Mouse (Mus musculus): Measurements from ENCODE around the gene Chrng. TPM values are rescaled to one million over a fixed set of nuclear protein-coding genes. Genes with fewer than 3 reads are reported as not detected.

Chrng gene
- polyA plus RNA-seq, 1 experiment, result not detected

DNA sequence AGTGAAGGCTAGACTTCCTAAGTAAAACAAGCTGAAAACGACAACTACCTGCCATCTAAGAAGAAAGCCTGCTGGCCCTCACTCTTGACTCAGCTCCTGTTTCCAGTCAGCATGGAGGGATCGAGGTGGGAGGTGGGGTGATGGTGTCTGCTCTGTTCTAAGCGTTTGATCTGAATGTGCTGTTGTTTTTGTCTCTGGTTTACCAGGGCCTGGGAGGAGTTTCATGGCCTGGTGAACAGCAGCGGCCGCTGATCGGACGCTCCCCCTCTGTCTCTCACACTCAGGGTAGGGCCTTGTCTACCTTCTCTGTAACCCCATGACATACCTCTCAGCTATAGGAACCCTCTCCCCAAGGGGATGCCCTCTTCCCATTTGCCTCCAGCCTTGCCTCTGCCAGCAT, 27.7 kb downstream of the Chrng start:
- TF ChIP-seq CTCF (IDR thresholded peaks at IDR 0.05; ENCODE audit: control insufficient read depth, insufficient read depth, insufficient replicate concordance, low read depth, low read length), result no peak
- TF ChIP-seq POLR2A (IDR thresholded peaks at IDR 0.05; ENCODE audit: control insufficient read depth, low read depth, low read length), result no peak
- peaks cover 2% of the 10 kb centered on the region for H3K36me3 ChIP-seq (ENCODE audit: control insufficient read depth, insufficient read depth, low read length)
- H3K27ac ChIP-seq (ENCODE audit: control insufficient read depth, insufficient read depth, low read depth, low read length), result no peak overlapping the region
- H3K4me3 ChIP-seq (ENCODE audit: control insufficient read depth, low read depth, low read length), result no peak overlapping the region
- no peaks in the 10 kb centered on the region for H3K27me3 ChIP-seq (ENCODE audit: control insufficient read depth, insufficient read depth, low read length)
- H3K4me1 ChIP-seq (ENCODE audit: control insufficient read depth, insufficient read depth, low read length), result no peaks in the 10 kb centered on the region

DNA sequence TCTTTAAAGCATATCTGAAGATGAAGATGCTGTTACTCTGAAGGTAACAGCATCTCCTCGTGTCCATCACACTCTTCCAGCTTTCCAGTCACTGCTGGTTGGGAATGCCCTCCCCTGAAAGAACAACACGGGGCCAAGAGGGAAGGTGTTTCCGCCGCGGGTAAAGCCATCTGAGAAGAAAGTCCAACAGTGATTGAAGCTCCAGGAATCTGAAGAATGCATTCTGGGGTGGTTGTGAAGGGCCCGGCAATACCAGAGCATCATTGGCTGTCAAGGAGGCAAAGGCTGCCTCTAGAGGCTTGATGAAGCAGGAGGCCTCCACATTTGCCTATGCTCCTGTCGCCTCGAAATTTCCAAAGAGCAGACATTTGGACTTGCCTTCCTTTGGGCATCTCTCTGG, 34.6 kb downstream of the Chrng start:
- no peaks in the 10 kb centered on the region for H3K4me1 ChIP-seq (ENCODE audit: control insufficient read depth, insufficient read depth, low read length)
- H3K4me3 ChIP-seq (ENCODE audit: control insufficient read depth, low read depth, low read length), result no peak overlapping the region
- TF ChIP-seq CTCF (IDR thresholded peaks at IDR 0.05; ENCODE audit: control insufficient read depth, insufficient read depth, insufficient replicate concordance, low read depth, low read length) (no peak), POLR2A (IDR thresholded peaks at IDR 0.05; ENCODE audit: control insufficient read depth, low read depth, low read length) (no peak)
- H3K27ac ChIP-seq (ENCODE audit: control insufficient read depth, insufficient read depth, low read depth, low read length), result no peak overlapping the region
- no peaks in the 10 kb centered on the region; the same call in 1 of the 2 replicates for H3K36me3 ChIP-seq (ENCODE audit: control insufficient read depth, insufficient read depth, low read length)
- no peaks in the 10 kb centered on the region for H3K27me3 ChIP-seq (ENCODE audit: control insufficient read depth, insufficient read depth, low read length)

GRCm38 (mm10) chr1:87243021-87243420, 38.6 kb downstream of the Chrng start:
- Histone ChIP-seq H3K4me1 (ENCODE audit: control insufficient read depth, insufficient read depth, low read length) (no peaks in the 10 kb centered on the region), H3K4me3 (ENCODE audit: control insufficient read depth, low read depth, low read length) (no peak overlapping the region), H3K27ac (ENCODE audit: control insufficient read depth, insufficient read depth, low read depth, low read length) (no peak overlapping the region), H3K27me3 (ENCODE audit: control insufficient read depth, insufficient read depth, low read length) (no peaks in the 10 kb centered on the region), H3K36me3 (ENCODE audit: control insufficient read depth, insufficient read depth, low read length) (no peaks in the 10 kb centered on the region)
- TF ChIP-seq POLR2A (IDR thresholded peaks at IDR 0.05; ENCODE audit: control insufficient read depth, low read depth, low read length) (no peak), CTCF (IDR thresholded peaks at IDR 0.05; ENCODE audit: control insufficient read depth, insufficient read depth, insufficient replicate concordance, low read depth, low read length) (no peak)

DNA sequence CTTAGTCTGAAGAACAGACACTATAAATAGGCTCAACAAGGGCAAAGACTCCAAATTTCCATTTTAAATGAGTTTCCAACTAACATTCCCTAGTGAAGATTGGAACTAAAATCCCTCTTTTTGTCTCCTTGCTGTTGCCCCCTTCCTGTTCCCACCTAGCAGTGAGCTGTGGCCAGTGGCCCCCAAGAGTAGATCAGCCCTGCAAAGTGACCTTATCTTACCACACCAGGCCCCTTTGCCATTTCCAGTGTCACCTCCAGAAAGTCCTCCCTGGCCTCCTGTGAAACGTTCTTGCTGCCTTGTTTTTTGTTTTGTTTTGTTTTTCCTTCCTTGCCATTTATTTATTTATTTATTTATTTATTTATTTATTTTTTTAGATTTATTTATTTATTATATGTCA, 41.0 kb downstream of the Chrng start:
- Histone ChIP-seq H3K27ac (ENCODE audit: control insufficient read depth, insufficient read depth, low read depth, low read length) (no peak overlapping the region), H3K4me1 (ENCODE audit: control insufficient read depth, insufficient read depth, low read length) (no peaks in the 10 kb centered on the region), H3K27me3 (ENCODE audit: control insufficient read depth, insufficient read depth, low read length) (no peaks in the 10 kb centered on the region), H3K36me3 (ENCODE audit: control insufficient read depth, insufficient read depth, low read length) (no peaks in the 10 kb centered on the region), H3K4me3 (ENCODE audit: control insufficient read depth, low read depth, low read length) (no peak overlapping the region)
- TF ChIP-seq POLR2A (IDR thresholded peaks at IDR 0.05; ENCODE audit: control insufficient read depth, low read depth, low read length) (no peak), CTCF (IDR thresholded peaks at IDR 0.05; ENCODE audit: control insufficient read depth, insufficient read depth, insufficient replicate concordance, low read depth, low read length) (no peak)

- Histone ChIP-seq H3K4me3 (ENCODE audit: control insufficient read depth, low read depth, low read length) (peak overlapping the region; percentile 39), H3K27me3 (ENCODE audit: control insufficient read depth, insufficient read depth, low read length) (no peaks in the 10 kb centered on the region), H3K27ac (ENCODE audit: control insufficient read depth, insufficient read depth, low read depth, low read length) (no peak overlapping the region), H3K4me1 (ENCODE audit: control insufficient read depth, insufficient read depth, low read length) (no peaks in the 10 kb centered on the region), H3K36me3 (ENCODE audit: control insufficient read depth, insufficient read depth, low read length) (no peaks in the 10 kb centered on the region)
- TF ChIP-seq POLR2A (IDR thresholded peaks at IDR 0.05; ENCODE audit: control insufficient read depth, low read depth, low read length) (no peak), CTCF (IDR thresholded peaks at IDR 0.05; ENCODE audit: control insufficient read depth, insufficient read depth, insufficient replicate concordance, low read depth, low read length) (peak; percentile 95)
These were observed 41.7 kb downstream of the Chrng start for GRCm38 (mm10) chr1:87245929-87246815.

DNA sequence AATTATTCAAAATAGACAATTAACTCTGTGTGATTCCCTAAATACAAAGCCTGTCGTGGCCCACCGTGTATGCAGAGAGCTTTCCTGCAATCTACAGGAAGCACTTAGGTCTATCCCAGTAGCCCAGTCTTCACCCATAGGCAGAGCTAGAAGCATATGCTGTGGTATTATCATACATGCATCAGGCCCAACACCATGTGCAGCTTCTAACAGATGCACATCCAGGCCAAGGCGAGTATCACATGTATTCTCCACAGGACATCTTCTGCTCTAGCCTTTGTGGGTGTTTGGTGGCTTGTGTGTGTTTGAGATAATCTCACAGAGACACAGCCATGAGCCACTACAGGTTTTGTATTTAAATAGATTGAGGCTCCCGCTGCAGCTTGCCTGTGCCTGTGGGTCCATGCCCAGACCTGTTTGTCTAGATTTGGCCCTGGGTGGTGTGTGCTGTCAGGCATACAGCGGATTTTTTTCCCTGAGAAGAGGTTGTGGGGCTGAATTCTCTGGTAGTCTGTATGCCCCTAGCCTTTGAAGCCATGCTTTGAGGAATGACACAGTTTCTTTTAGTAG, 47.7 kb downstream of the Chrng start:
- Histone ChIP-seq H3K27ac (ENCODE audit: control insufficient read depth, insufficient read depth, low read depth, low read length) (no peak overlapping the region), H3K36me3 (ENCODE audit: control insufficient read depth, insufficient read depth, low read length) (no peaks in the 10 kb centered on the region), H3K4me1 (ENCODE audit: control insufficient read depth, insufficient read depth, low read length) (no peaks in the 10 kb centered on the region), H3K27me3 (ENCODE audit: control insufficient read depth, insufficient read depth, low read length) (no peaks in the 10 kb centered on the region), H3K4me3 (ENCODE audit: control insufficient read depth, low read depth, low read length) (no peak overlapping the region)
- TF ChIP-seq POLR2A (IDR thresholded peaks at IDR 0.05; ENCODE audit: control insufficient read depth, low read depth, low read length), result no peak
- no peak for TF ChIP-seq CTCF (IDR thresholded peaks at IDR 0.05; ENCODE audit: control insufficient read depth, insufficient read depth, insufficient replicate concordance, low read depth, low read length)

GRCm38 (mm10) chr1:87255173-87255572, 50.7 kb downstream of the Chrng start:
- no peak overlapping the region for H3K27ac ChIP-seq (ENCODE audit: control insufficient read depth, insufficient read depth, low read depth, low read length)
- no peaks in the 10 kb centered on the region for H3K36me3 ChIP-seq (ENCODE audit: control insufficient read depth, insufficient read depth, low read length)
- H3K4me3 ChIP-seq (ENCODE audit: control insufficient read depth, low read depth, low read length), result no peak overlapping the region
- H3K4me1 ChIP-seq (ENCODE audit: control insufficient read depth, insufficient read depth, low read length), result peaks cover 5% of the 10 kb centered on the region
- TF ChIP-seq POLR2A (IDR thresholded peaks at IDR 0.05; ENCODE audit: control insufficient read depth, low read depth, low read length) (no peak), CTCF (IDR thresholded peaks at IDR 0.05; ENCODE audit: control insufficient read depth, insufficient read depth, insufficient replicate concordance, low read depth, low read length) (no peak)
- no peaks in the 10 kb centered on the region for H3K27me3 ChIP-seq (ENCODE audit: control insufficient read depth, insufficient read depth, low read length)

Measured in testis, adult 2 months (tissue).